Mouse (Mus musculus) gastrocnemius, postnatal 4 days (tissue): Measurements from ENCODE around the gene Kcnmb2. TPM values are rescaled to one million over a fixed set of nuclear protein-coding genes. Genes with fewer than 3 reads are reported as not detected.

ENCODE experiments used
- DNase-seq, 2 experiments: peaks; one replicate each; pipeline ENCODE4 v3.0.0; 2021 to 2022; ENCODE audit warnings: low spot score in 2 of 2, mixed read lengths in 2 of 2
- total RNA-seq, 2 experiments: library from RNA; stranded (reverse); gene quantifications; 2 replicates each; pipeline ENCODE4 v1.2.3; 2021

The Kcnmb2 gene
- total RNA-seq, 2 experiments from 2014 or later, result 0.17 TPM; not detected in 1

- no peak for DNase-seq
Observed at GRCm38 (mm10) chr3:32132395-32133004, 230.2 kb downstream of the Kcnmb2 start.

GRCm38 (mm10) chr3:32144194-32144593, 241.9 kb downstream of the Kcnmb2 start:
- no peak for DNase-seq

- no peak for DNase-seq
Observed at GRCm38 (mm10) chr3:32144655-32145054, 242.3 kb downstream of the Kcnmb2 start.

- DNase-seq, result no peak
Observed at GRCm38 (mm10) chr3:32147739-32148138, 245.4 kb downstream of the Kcnmb2 start.

DNA sequence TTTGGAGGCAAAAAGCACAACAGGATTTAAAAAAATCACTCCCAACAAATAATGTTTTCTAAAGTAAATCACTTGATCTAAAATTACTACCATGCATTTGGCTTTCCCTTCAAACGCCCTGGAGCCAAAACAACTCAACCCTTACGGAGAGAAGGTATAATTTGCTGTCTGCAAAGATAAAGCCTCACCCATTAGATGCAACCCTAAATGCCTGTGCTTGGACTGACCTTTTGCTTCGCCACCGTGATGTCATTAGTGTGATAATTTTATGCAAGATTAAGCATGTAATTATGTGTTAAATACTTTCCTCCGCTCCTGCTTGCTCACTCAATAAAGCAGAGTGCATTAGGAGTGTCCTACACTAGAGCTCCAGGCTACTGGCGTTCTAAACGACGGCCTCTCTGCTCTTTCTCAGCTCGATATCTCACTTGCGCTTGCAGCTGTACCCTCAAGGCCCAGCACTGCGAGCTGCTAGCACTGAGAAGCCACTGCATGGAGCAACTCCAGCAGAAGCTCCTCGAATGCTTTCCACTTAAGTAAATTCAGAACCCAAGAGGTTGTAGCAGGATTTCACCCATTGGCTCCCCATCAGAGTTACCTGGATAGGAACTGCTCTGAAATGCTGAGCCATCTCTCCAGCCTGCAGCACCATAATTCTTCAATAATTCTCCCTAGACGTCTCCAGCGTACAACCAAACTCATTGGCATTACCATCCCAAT, 247.7 kb downstream of the Kcnmb2 start:
- DNase-seq, result no peak

DNA sequence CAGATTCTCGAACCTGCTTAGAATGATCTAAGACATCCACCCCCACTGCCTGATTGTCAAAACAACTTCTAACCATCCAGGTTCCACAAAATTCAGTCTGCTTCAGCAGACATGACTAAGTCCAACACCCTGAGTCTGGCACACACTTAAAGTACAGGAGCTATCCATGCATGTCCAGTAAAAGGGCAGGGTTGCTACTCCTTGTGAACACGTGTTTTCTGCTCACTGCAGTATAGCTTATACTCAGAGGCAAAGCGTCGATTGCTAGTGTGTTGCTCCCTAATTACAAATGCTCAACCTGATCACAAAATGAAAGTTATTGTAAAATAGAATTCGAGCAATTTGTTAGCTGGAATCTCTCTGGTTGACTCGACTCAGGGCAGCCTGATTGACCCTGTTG, 278.2 kb downstream of the Kcnmb2 start:
- DNase-seq, result no peak

GRCm38 (mm10) chr3:32185855-32186522, 283.7 kb downstream of the Kcnmb2 start:
- no peak for DNase-seq

GRCm38 (mm10) chr3:32188521-32188920, 286.2 kb downstream of the Kcnmb2 start:
- peak; percentile 29 to 39 for DNase-seq

DNA sequence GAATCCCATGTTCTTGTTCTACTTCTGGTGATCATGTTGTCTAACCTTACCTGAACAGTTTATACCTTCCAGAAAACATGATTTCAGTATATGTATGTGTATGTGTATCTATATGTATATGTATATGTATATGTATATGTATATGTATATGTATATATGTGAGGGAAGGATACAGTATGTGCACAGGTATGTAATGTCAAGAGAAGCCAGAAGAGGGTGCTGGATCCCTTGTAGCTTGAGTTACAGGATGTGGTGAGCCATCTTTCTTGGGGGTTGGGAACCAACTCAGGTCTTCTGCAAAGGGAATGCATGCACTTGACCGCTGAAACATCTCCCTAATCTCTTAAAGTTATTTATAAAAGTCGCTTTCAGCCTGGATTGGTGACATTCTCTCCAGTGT, 286.6 kb downstream of the Kcnmb2 start:
- no peak for DNase-seq

DNA sequence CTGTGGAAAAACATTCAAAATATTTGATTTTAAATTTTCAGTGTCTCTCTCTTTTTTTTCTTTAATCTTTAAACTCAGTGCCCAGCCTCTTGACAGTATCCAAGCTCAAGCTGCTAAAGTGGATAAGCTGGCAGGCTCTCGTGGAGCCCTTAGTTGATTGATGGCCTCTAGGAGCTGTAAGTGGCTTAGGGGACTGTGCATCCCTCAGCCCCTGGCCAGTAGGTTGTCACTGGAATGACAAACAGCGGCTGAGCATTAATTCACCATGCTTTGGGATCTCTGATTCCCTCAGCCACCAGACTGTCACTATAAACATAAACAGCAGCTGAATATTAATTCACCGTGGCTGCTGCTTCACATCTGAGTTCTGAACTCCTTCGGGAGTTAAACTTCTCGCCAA, 287.6 kb downstream of the Kcnmb2 start:
- no peak for DNase-seq

- DNase-seq, result no peak
Observed at GRCm38 (mm10) chr3:32194014-32194413, 291.7 kb downstream of the Kcnmb2 start.

- no peak for DNase-seq
Observed at GRCm38 (mm10) chr3:32226755-32227154, 324.4 kb downstream of the Kcnmb2 start.

GRCm38 (mm10) chr3:32236766-32237165, 334.5 kb downstream of the Kcnmb2 start:
- DNase-seq, result no peak
